Mouse (Mus musculus) liver, adult 2 months (tissue): ENCODE results near the gene Slc44a2. TPM values are rescaled to one million over a fixed set of nuclear protein-coding genes. Genes with fewer than 3 reads are reported as not detected.
A peak's percentile ranks its signal among the peaks of the same experiment; 100 is the strongest.

Experiments
- DNase-seq: peaks from one replicate; pipeline ENCODE4 v3.0.0-alpha.2; 2011; ENCODE audit warnings: low read depth, low spot score; ENCODE audit errors: extremely low read depth
- H3K27ac ChIP-seq: fragments of 200-500 bp; replicated peaks from 2 replicates; pipeline ENCODE4 v1.5.1; 2012; ENCODE audit warnings: low read depth, mild to moderate bottlenecking, control low read depth, inconsistent platforms, low read length; ENCODE audit not compliant: insufficient read depth
- H3K27me3 ChIP-seq: fragments of 200-500 bp; 2 replicates; pipeline ENCODE4 v1.6.1; 2012; ENCODE audit warnings: mild to moderate bottlenecking, moderate library complexity, low read length, inconsistent platforms; ENCODE audit not compliant: control insufficient read depth, insufficient read depth
- H3K36me3 ChIP-seq: fragments of 200-500 bp; 2 replicates; pipeline ENCODE4 v1.6.1; 2012; ENCODE audit warnings: low read length, inconsistent platforms; ENCODE audit not compliant: control insufficient read depth, insufficient read depth
- H3K4me1 ChIP-seq: fragments of 200-500 bp; 2 replicates; pipeline ENCODE4 v1.6.1; 2011; ENCODE audit warnings: low read length; ENCODE audit not compliant: control insufficient read depth, insufficient read depth
- H3K4me3 ChIP-seq: fragments of 200-500 bp; 2 replicates; pipeline ENCODE4 v1.5.1; 2011; ENCODE audit warnings: low read depth, mild to moderate bottlenecking, control low read depth, low read length, moderate library complexity; ENCODE audit not compliant: insufficient read depth
- H3K79me2 ChIP-seq: fragments of 200-500 bp; 2 replicates; pipeline ENCODE4 v1.6.1; 2012; ENCODE audit warnings: inconsistent platforms, mild to moderate bottlenecking, low read length, moderate library complexity; ENCODE audit not compliant: control insufficient read depth, insufficient read depth
- H3K9ac ChIP-seq: fragments of 200-500 bp; 2 replicates; pipeline ENCODE4 v1.6.1; 2012; ENCODE audit warnings: low read depth, mild to moderate bottlenecking, control low read depth, inconsistent platforms, low read length
- CTCF ChIP-seq: fragments of 200-500 bp; IDR thresholded peaks from 2 replicates; pipeline ENCODE4 v1.5.1; 2011; ENCODE audit warnings: low read depth, low read length, control low read depth
- POLR2A ChIP-seq: fragments of 200-500 bp; IDR thresholded peaks from 2 replicates; pipeline ENCODE4 v1.6.1; 2011; ENCODE audit warnings: low read length, control low read depth; ENCODE audit not compliant: insufficient read depth; ENCODE audit errors: extremely low read depth
- WGBS: fragments of 180-500 bp; shearing (Covaris S2); methylation state at CpG from one replicate; pipeline ENCODE4 v1.1.7; 2018; 5-methylcytosine and 5-hydroxymethylcytosine counted together
- polyA plus RNA-seq: library from polyadenylated mRNA; depleted of rRNA; stranded (reverse); fragments of >200 nt; gene quantifications from 2 replicates; pipeline ENCODE4 v1.2.3, GENCODE M21; 2012
- total RNA-seq: library from RNA; depleted of rRNA; stranded (reverse); fragments of >200 nt; gene quantifications from 2 replicates; pipeline ENCODE4 v1.2.3, GENCODE M21; 2014

Gene Slc44a2
- total and polyA plus RNA-seq, 2 experiments: 3.8 to 5.8 TPM

DNA sequence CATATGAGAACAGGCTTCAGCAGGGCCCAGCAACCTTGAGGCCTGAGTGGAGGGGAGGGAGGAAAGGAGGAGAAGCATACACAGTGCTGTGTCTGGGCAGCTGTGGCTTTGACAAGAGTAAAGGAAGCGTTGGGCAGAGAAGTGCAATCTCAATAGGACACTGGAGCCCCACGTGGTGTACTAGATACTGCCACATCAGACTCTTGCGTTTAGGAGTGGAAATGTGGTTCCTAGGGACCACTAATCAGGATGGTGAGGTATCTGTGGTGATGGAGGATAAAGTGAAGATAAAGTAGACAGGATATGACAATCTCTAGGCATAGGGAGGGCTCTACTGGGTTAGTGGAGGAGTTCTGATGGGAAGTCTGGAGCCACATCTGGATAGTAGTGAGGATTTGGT is 33.7 kb upstream of the Slc44a2 start:
- H3K27ac ChIP-seq: no peak overlapping the region
- 67% methylated on average over 3 of the region's 3 CpGs for WGBS
- no peaks in the 10 kb centered on the region for H3K27me3 ChIP-seq
- no peak overlapping the region for H3K4me3 ChIP-seq
- H3K36me3 ChIP-seq: peaks cover 9% of the 10 kb centered on the region; the same call in 1 of the 2 replicates
- H3K79me2 ChIP-seq: peaks cover 6% of the 10 kb centered on the region
- TF ChIP-seq POLR2A (no peak), CTCF (no peak)
- peaks cover 5% of the 10 kb centered on the region for H3K4me1 ChIP-seq
- no peak overlapping the region for H3K9ac ChIP-seq
- no peak for DNase-seq

DNA sequence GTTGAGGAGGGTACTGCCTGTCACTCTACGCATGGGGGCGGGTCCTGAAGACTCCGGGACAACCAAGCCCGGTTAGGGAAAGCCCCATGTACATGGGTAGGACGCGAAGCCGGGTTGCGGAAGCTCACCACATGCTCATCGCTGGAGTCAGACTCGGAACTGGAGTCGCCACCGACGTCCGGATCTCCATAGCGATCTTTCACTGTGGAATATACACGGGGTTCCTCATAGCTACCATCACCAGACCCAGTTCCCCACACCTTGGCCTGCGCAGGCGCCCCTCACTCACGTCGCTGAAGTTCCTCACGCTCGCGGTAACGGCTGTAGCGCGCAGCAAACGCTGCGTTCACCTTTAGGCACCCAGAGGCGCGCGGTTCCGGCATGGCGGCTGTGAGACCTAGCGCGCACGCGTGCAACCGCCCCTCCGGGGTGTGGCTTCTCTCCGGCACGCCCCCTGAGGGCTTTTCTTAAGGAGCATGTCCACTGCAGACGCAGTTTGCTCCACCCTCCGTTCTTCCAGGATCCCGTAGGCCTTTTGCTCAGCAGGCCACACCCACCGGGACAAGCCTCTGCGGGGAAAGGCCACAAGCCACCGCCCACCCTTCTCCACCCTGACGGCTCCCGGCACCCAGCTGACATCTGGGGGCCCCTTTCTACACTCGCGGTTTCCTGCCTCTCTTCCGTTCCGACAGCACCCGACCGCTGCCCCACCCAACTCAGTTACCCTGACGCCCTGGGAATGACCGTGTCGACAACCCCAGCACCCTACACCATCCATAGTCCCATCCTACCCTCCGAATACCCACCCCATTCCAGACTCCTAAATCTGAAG is 32.7 kb upstream of the Slc44a2 start, which contains the start of gene Kri1:
Gene Kri1 (minus strand): TSS at position 399 of the 832 bp plus-strand sequence.
- Histone ChIP-seq H3K36me3 (peaks cover 5% of the 10 kb centered on the region; the same call in 1 of the 2 replicates), H3K79me2 (peaks cover 6% of the 10 kb centered on the region), H3K9ac (peak within 1 kb of the TSS; percentile 94), H3K4me1 (peaks cover 5% of the 10 kb centered on the region), H3K4me3 (peak within 1 kb of the TSS; percentile 95), H3K27me3 (no peaks in the 10 kb centered on the region), H3K27ac (peak within 1 kb of the TSS; percentile 79)
- peak; percentile 96 for DNase-seq
- no peak for TF ChIP-seq CTCF
- TF ChIP-seq POLR2A: peak; percentile 89; the same call in 1 of the 2 replicates
- under 1% methylated on average over 59 of the region's 59 CpGs for WGBS

DNA sequence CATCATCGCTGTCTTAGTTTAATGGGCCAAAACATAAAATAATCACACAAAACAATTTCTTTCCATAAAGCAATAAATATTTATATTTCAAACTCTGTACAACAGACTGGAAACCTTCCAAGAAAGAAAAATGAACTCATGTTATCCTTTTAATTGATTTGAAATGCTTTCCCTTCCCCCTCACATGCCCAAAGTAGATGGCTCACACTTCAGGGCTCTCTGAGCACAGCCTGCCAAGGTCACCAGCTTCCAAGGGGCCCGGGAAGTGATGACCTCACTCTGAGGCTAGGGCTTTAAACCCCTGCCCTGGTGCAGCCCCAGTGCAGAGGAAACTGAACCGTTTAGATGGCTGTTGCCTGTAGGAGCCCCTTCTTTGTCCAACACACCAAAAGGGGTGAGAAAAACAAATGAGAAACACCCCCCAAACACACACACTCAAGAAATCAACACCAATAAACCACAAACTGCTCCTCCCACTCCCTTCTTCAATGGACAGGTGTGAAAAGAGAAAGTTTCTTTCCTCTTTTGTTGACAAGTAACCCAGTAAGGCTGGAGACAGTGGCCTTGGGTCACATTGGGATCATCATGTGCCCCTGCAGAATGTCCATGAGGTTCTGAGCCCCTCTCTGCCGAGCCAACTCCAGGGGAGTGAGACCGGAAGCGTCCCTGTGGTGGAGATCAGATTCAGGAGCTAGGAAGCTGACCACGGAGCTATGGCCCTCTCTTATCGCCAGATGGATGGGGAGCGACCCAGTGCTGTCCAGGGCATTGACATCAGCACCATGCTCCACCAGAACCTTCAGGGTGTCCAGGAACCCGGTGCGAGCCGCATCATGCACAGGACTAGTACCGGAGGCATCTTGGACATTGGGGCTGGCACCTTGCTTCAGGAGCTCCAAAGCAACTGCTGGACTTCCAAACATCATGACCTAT is 31.8 kb upstream of the Slc44a2 start:
- Histone ChIP-seq H3K4me1 (peaks cover 5% of the 10 kb centered on the region), H3K79me2 (peaks cover 6% of the 10 kb centered on the region), H3K9ac (peak overlapping the region; percentile 65), H3K27ac (peak overlapping the region; percentile 51), H3K36me3 (peaks cover 2% of the 10 kb centered on the region; the same call in 1 of the 2 replicates), H3K4me3 (peak overlapping the region; percentile 65; the same call in 1 of the 2 replicates), H3K27me3 (no peaks in the 10 kb centered on the region)
- TF ChIP-seq CTCF: no peak
- no peak for TF ChIP-seq POLR2A
- 71% methylated on average over 13 of the region's 13 CpGs for WGBS
- DNase-seq: no peak

- peaks cover 6% of the 10 kb centered on the region for H3K79me2 ChIP-seq
- 80% methylated on average over 2 of the region's 2 CpGs for WGBS
- H3K27me3 ChIP-seq: no peaks in the 10 kb centered on the region
- peaks cover 5% of the 10 kb centered on the region for H3K4me1 ChIP-seq
- H3K9ac ChIP-seq: no peak overlapping the region
- DNase-seq: no peak
- H3K27ac ChIP-seq: no peak overlapping the region
- H3K36me3 ChIP-seq: no peaks in the 10 kb centered on the region; the same call in 1 of the 2 replicates
- TF ChIP-seq CTCF (no peak), POLR2A (no peak)
- no peak overlapping the region for H3K4me3 ChIP-seq
Measured at GRCm38 (mm10) chr9:21289337-21289671, 31.2 kb upstream of the Slc44a2 start.

DNA sequence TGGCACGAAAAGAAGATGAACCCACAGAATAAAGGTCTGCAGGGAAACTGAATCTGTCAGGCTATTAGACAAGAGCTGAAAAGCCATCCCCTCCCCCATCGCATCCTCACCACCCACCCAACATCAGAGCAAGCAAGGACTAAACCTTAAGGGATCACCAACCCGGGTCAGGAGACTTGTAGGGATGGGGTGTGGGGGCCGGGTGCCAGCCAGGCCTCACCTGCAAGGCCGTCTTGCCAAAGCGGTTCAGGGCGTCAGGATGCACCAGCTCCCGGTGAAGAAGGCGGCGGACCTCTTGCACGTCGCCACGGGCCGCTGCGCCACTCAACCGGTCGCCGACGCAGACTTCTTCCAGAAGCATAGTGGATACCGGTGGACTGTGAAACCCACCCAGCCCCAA is 29.9 kb upstream of the Slc44a2 start:
- H3K4me1 ChIP-seq: peaks cover 5% of the 10 kb centered on the region
- H3K4me3 ChIP-seq: peak overlapping the region; percentile 68
- H3K36me3 ChIP-seq: no peaks in the 10 kb centered on the region
- WGBS: 2% methylated on average over 20 of the region's 20 CpGs
- DNase-seq: no peak
- TF ChIP-seq POLR2A (no peak), CTCF (no peak)
- H3K27me3 ChIP-seq: no peaks in the 10 kb centered on the region
- peak overlapping the region; percentile 87 for H3K9ac ChIP-seq
- peak overlapping the region; percentile 56 for H3K27ac ChIP-seq
- H3K79me2 ChIP-seq: peaks cover 6% of the 10 kb centered on the region
